Mouse (Mus musculus): ENCODE data around the gene Flt1. TPM values are rescaled to one million over a fixed set of nuclear protein-coding genes. Genes with fewer than 3 reads are reported as not detected.

Flt1 gene
- total RNA-seq, 2 experiments from 2014 or later, result 42.8 to 92.8 TPM

GRCm38 (mm10) chr5:147724945-147725830 lies 623 bp downstream of the Flt1 start:
- peak; percentile 86 for DNase-seq

GRCm38 (mm10) chr5:147724391-147724790 lies 1.4 kb downstream of the Flt1 start:
- no peak for DNase-seq

GRCm38 (mm10) chr5:147723811-147724210 lies 2.0 kb downstream of the Flt1 start:
- DNase-seq, result no peak

- peak; percentile 12 to 41 for DNase-seq
These were observed 4.4 kb downstream of the Flt1 start for GRCm38 (mm10) chr5:147721438-147721837.

- no peak for DNase-seq
These were observed 7.5 kb downstream of the Flt1 start for GRCm38 (mm10) chr5:147718335-147718734.

GRCm38 (mm10) chr5:147716697-147717217 lies 9.1 kb downstream of the Flt1 start:
- DNase-seq, result no peak

- DNase-seq, result no peak
These were observed 9.5 kb downstream of the Flt1 start for GRCm38 (mm10) chr5:147716276-147716675.

- DNase-seq, result peak in 1 of 2 experiments; percentile 14
These were observed 10.4 kb downstream of the Flt1 start for GRCm38 (mm10) chr5:147715391-147715790.

- no peak for DNase-seq
These were observed 17.3 kb downstream of the Flt1 start for GRCm38 (mm10) chr5:147708500-147708899.

GRCm38 (mm10) chr5:147707479-147707878 lies 18.3 kb downstream of the Flt1 start:
- DNase-seq, result no peak

- DNase-seq, result no peak
These were observed 20.9 kb downstream of the Flt1 start for GRCm38 (mm10) chr5:147704890-147705289.

- DNase-seq, result peak in 1 of 2 experiments; percentile 21
These were observed 23.4 kb downstream of the Flt1 start for GRCm38 (mm10) chr5:147702423-147702822.

GRCm38 (mm10) chr5:147701024-147701423 lies 24.8 kb downstream of the Flt1 start:
- no peak for DNase-seq

GRCm38 (mm10) chr5:147698044-147698443 lies 27.8 kb downstream of the Flt1 start:
- no peak for DNase-seq

- DNase-seq, result no peak
These were observed 28.6 kb downstream of the Flt1 start for GRCm38 (mm10) chr5:147697165-147697564.

- no peak for DNase-seq
These were observed 33.2 kb downstream of the Flt1 start for GRCm38 (mm10) chr5:147692622-147693021.

- DNase-seq, result no peak
These were observed 42.0 kb downstream of the Flt1 start for GRCm38 (mm10) chr5:147683707-147684323.

GRCm38 (mm10) chr5:147681224-147681623 lies 44.6 kb downstream of the Flt1 start:
- peak; percentile 53 to 55 for DNase-seq

GRCm38 (mm10) chr5:147680711-147681110 lies 45.1 kb downstream of the Flt1 start:
- DNase-seq, result no peak

GRCm38 (mm10) chr5:147679316-147679715 lies 46.5 kb downstream of the Flt1 start:
- no peak for DNase-seq

GRCm38 (mm10) chr5:147675791-147676190 lies 50.0 kb downstream of the Flt1 start:
- no peak for DNase-seq

GRCm38 (mm10) chr5:147671765-147672424 lies 53.9 kb downstream of the Flt1 start:
- DNase-seq, result no peak
